Mouse (Mus musculus): Measurements from ENCODE around the gene Usp5. TPM values are rescaled to one million over a fixed set of nuclear protein-coding genes. Genes with fewer than 3 reads are reported as not detected.

The Usp5 gene
- total and polyA plus RNA-seq, 2 experiments: 49.3 to 55.9 TPM

GRCm38 (mm10) chr6:124863125-124863657 lies 33.9 kb upstream of the Usp5 start:
- Histone ChIP-seq H3K27me3 (ENCODE audit: control insufficient read depth, insufficient read depth, low read length) (no peaks in the 10 kb centered on the region), H3K4me1 (ENCODE audit: control insufficient read depth, insufficient read depth, low read length) (peaks cover 1% of the 10 kb centered on the region; the same call in 1 of the 2 replicates)

GRCm38 (mm10) chr6:124862406-124863124 lies 33.3 kb upstream of the Usp5 start:
- no peaks in the 10 kb centered on the region for H3K36me3 ChIP-seq (ENCODE audit: control insufficient read depth, insufficient read depth, low read length)
- H3K4me1 ChIP-seq (ENCODE audit: control insufficient read depth, insufficient read depth, low read length): peaks cover 1% of the 10 kb centered on the region; the same call in 1 of the 2 replicates
- WGBS: 23% methylated on average over 8 of the region's 8 CpGs
- H3K27ac ChIP-seq (replicated peaks; ENCODE audit: insufficient read depth, low read depth, low read length): no peak overlapping the region
- no peak for TF ChIP-seq POLR2A (IDR thresholded peaks at IDR 0.05; ENCODE audit: extremely low read depth, insufficient read depth, low read length)
- TF ChIP-seq CTCF (IDR thresholded peaks at IDR 0.05; ENCODE audit: low read depth, low read length): no peak
- H3K79me2 ChIP-seq (ENCODE audit: control insufficient read depth, insufficient read depth, low read length): no peaks in the 10 kb centered on the region
- no peak for DNase-seq (ENCODE audit: extremely low read depth, low read depth, low spot score)
- no peak overlapping the region for H3K4me3 ChIP-seq (ENCODE audit: insufficient read depth, low read depth, low read length)
- no peak overlapping the region for H3K9ac ChIP-seq (ENCODE audit: low read depth, low read length)
- peaks cover 3% of the 10 kb centered on the region; the same call in 1 of the 2 replicates for H3K27me3 ChIP-seq (ENCODE audit: control insufficient read depth, insufficient read depth, low read length)

More at GRCm38 (mm10) chr6:124863125-124863657, 33.9 kb upstream of the Usp5 start:
- Histone ChIP-seq H3K36me3 (ENCODE audit: control insufficient read depth, insufficient read depth, low read length) (no peaks in the 10 kb centered on the region), H3K4me3 (ENCODE audit: insufficient read depth, low read depth, low read length) (peak overlapping the region; percentile 59; the same call in 1 of the 2 replicates), H3K79me2 (ENCODE audit: control insufficient read depth, insufficient read depth, low read length) (no peaks in the 10 kb centered on the region), H3K27ac (replicated peaks; ENCODE audit: insufficient read depth, low read depth, low read length) (no peak overlapping the region), H3K9ac (ENCODE audit: low read depth, low read length) (peak overlapping the region; percentile 73; the same call in 1 of the 2 replicates)
- WGBS: 2% methylated on average over 14 of the region's 16 CpGs
- DNase-seq (ENCODE audit: extremely low read depth, low read depth, low spot score): no peak
- TF ChIP-seq CTCF (IDR thresholded peaks at IDR 0.05; ENCODE audit: low read depth, low read length): no peak
- TF ChIP-seq POLR2A (IDR thresholded peaks at IDR 0.05; ENCODE audit: extremely low read depth, insufficient read depth, low read length): no peak

GRCm38 (mm10) chr6:124861802-124862201 lies 32.5 kb upstream of the Usp5 start:
- DNase-seq (ENCODE audit: extremely low read depth, low read depth, low spot score): no peak
- Histone ChIP-seq H3K9ac (ENCODE audit: low read depth, low read length) (no peak overlapping the region), H3K27me3 (ENCODE audit: control insufficient read depth, insufficient read depth, low read length) (peaks cover 7% of the 10 kb centered on the region; the same call in 1 of the 2 replicates), H3K4me1 (ENCODE audit: control insufficient read depth, insufficient read depth, low read length) (peaks cover 1% of the 10 kb centered on the region; the same call in 1 of the 2 replicates), H3K36me3 (ENCODE audit: control insufficient read depth, insufficient read depth, low read length) (no peaks in the 10 kb centered on the region), H3K79me2 (ENCODE audit: control insufficient read depth, insufficient read depth, low read length) (no peaks in the 10 kb centered on the region), H3K4me3 (ENCODE audit: insufficient read depth, low read depth, low read length) (no peak overlapping the region), H3K27ac (replicated peaks; ENCODE audit: insufficient read depth, low read depth, low read length) (no peak overlapping the region)
- TF ChIP-seq CTCF (IDR thresholded peaks at IDR 0.05; ENCODE audit: low read depth, low read length) (no peak), POLR2A (IDR thresholded peaks at IDR 0.05; ENCODE audit: extremely low read depth, insufficient read depth, low read length) (no peak)
- 42% methylated on average over 3 of the region's 3 CpGs for WGBS

GRCm38 (mm10) chr6:124861266-124861665 lies 32.0 kb upstream of the Usp5 start:
- H3K27ac ChIP-seq (replicated peaks; ENCODE audit: insufficient read depth, low read depth, low read length): no peak overlapping the region
- 81% methylated on average over 19 of the region's 19 CpGs for WGBS
- H3K9ac ChIP-seq (ENCODE audit: low read depth, low read length): no peak overlapping the region
- no peak for DNase-seq (ENCODE audit: extremely low read depth, low read depth, low spot score)
- no peak overlapping the region for H3K4me3 ChIP-seq (ENCODE audit: insufficient read depth, low read depth, low read length)
- no peaks in the 10 kb centered on the region for H3K36me3 ChIP-seq (ENCODE audit: control insufficient read depth, insufficient read depth, low read length)
- H3K27me3 ChIP-seq (ENCODE audit: control insufficient read depth, insufficient read depth, low read length): peaks cover 7% of the 10 kb centered on the region; the same call in 1 of the 2 replicates
- TF ChIP-seq CTCF (IDR thresholded peaks at IDR 0.05; ENCODE audit: low read depth, low read length) (no peak), POLR2A (IDR thresholded peaks at IDR 0.05; ENCODE audit: extremely low read depth, insufficient read depth, low read length) (no peak)
- H3K4me1 ChIP-seq (ENCODE audit: control insufficient read depth, insufficient read depth, low read length): peaks cover 1% of the 10 kb centered on the region; the same call in 1 of the 2 replicates
- H3K79me2 ChIP-seq (ENCODE audit: control insufficient read depth, insufficient read depth, low read length): no peaks in the 10 kb centered on the region

- Histone ChIP-seq H3K4me3 (ENCODE audit: insufficient read depth, low read depth, low read length) (no peak overlapping the region), H3K27ac (replicated peaks; ENCODE audit: insufficient read depth, low read depth, low read length) (no peak overlapping the region), H3K9ac (ENCODE audit: low read depth, low read length) (no peak overlapping the region), H3K36me3 (ENCODE audit: control insufficient read depth, insufficient read depth, low read length) (no peaks in the 10 kb centered on the region), H3K4me1 (ENCODE audit: control insufficient read depth, insufficient read depth, low read length) (peaks cover 1% of the 10 kb centered on the region; the same call in 1 of the 2 replicates), H3K27me3 (ENCODE audit: control insufficient read depth, insufficient read depth, low read length) (peaks cover 7% of the 10 kb centered on the region; the same call in 1 of the 2 replicates), H3K79me2 (ENCODE audit: control insufficient read depth, insufficient read depth, low read length) (no peaks in the 10 kb centered on the region)
- 92% methylated on average over 9 of the region's 9 CpGs for WGBS
- TF ChIP-seq POLR2A (IDR thresholded peaks at IDR 0.05; ENCODE audit: extremely low read depth, insufficient read depth, low read length) (no peak), CTCF (IDR thresholded peaks at IDR 0.05; ENCODE audit: low read depth, low read length) (no peak)
- DNase-seq (ENCODE audit: extremely low read depth, low read depth, low spot score): no peak
Observed at GRCm38 (mm10) chr6:124860511-124860910, 31.2 kb upstream of the Usp5 start.
